ENCODE assay signal across 8 mouse cellular contexts in genomic region chr11:101143338-101144225, GRCm38 (mm10). TPM values are rescaled to one million over a fixed set of nuclear protein-coding genes. Genes with fewer than 3 reads are reported as not detected.
DNase-seq lines count a peak whose midpoint lies in the region; ATAC-seq and TF ChIP-seq lines count a peak whose summit lies in the region.

No protein-coding gene starts in this region.

- H3K4me3 ChIP-seq in forebrain, postnatal 0 days (ENCODE audit: low read depth, low read length) = peak overlapping the region; percentile 25
- peak overlapping the region; percentile 14 for H3K4me3 ChIP-seq in midbrain, embryonic 16.5 days (ENCODE audit: low read depth, low read length)

- TF ChIP-seq CTCF in forebrain, postnatal 0 days (IDR thresholded peaks at IDR 0.05; ENCODE audit: low read depth) = no peak

- no peaks in the 10 kb centered on the region for H3K27me3 ChIP-seq in forebrain, postnatal 0 days (ENCODE audit: insufficient read depth, low read length)
- H3K27me3 ChIP-seq in midbrain, embryonic 16.5 days (ENCODE audit: control insufficient read depth, insufficient read depth, low read depth, low read length) = no peaks in the 10 kb centered on the region

- H3K4me1 ChIP-seq in forebrain, postnatal 0 days (ENCODE audit: insufficient read depth) = peaks cover 2% of the 10 kb centered on the region; the same call in 1 of the 2 replicates
- H3K4me1 ChIP-seq in midbrain, embryonic 16.5 days (ENCODE audit: control insufficient read depth, insufficient read depth, low read length) = peaks cover 16% of the 10 kb centered on the region

- ATAC-seq in forebrain, postnatal 0 days = peak; percentile 64
- ATAC-seq in midbrain, embryonic 16.5 days = peak; percentile 76; the same call in 1 of the 2 replicates

- no peaks in the 10 kb centered on the region for H3K36me3 ChIP-seq in forebrain, postnatal 0 days (ENCODE audit: insufficient read depth)
- H3K36me3 ChIP-seq in midbrain, embryonic 16.5 days (ENCODE audit: control insufficient read depth, insufficient read depth, low read length) = no peaks in the 10 kb centered on the region

- H3K4me2 ChIP-seq in forebrain, postnatal 0 days (ENCODE audit: low read depth) = peak overlapping the region; percentile 50
- H3K4me2 ChIP-seq in midbrain, embryonic 16.5 days (ENCODE audit: low read length) = peak overlapping the region; percentile 44

- peak overlapping the region; percentile 42 for H3K9ac ChIP-seq in forebrain, postnatal 0 days
- H3K9ac ChIP-seq in midbrain, embryonic 16.5 days (ENCODE audit: low read depth, low read length) = peak overlapping the region; percentile 0; the same call in 1 of the 2 replicates

- intact Hi-C loops in left cerebral cortex, postnatal 10 days (cut with DNase I) = no loop called here

- DNase-seq in right cerebral cortex, adult 18-20 months = peak; percentile 68
- DNase-seq in right cerebral cortex, postnatal 25 days = no peak
- peak; percentile 46 for DNase-seq in cerebellum, adult 8-10 months
- DNase-seq in forebrain, postnatal 0 days = peak; percentile 69
- DNase-seq in kidney, postnatal 10 days = peak; percentile 67
- DNase-seq in thymus, postnatal 14 days = peak; percentile 63
- no peak for DNase-seq in left cerebral cortex, postnatal 10 days (ENCODE audit: extremely low spot score in 1 of 2, low spot score in 2 of 2)

- H3K27ac ChIP-seq in forebrain, postnatal 0 days (ENCODE audit: low read depth, low read length) = peak overlapping the region; percentile 50; the same call in 1 of the 2 replicates
- H3K27ac ChIP-seq in midbrain, embryonic 16.5 days (ENCODE audit: low read length) = peak overlapping the region; percentile 61

- no peaks in the 10 kb centered on the region for H3K9me3 ChIP-seq in forebrain, postnatal 0 days (ENCODE audit: low read length)
- H3K9me3 ChIP-seq in midbrain, embryonic 16.5 days (replicated peaks; ENCODE audit: control insufficient read depth, low read length, poor library complexity, severe bottlenecking) = no peaks in the 10 kb centered on the region

- 18% methylated on average over 17 of the region's 19 CpGs for WGBS in forebrain, postnatal 0 days
- 19% methylated on average over 18 of the region's 19 CpGs for WGBS in midbrain, embryonic 16.5 days

RNA-seq across cellular contexts. Expression of gene Tubg2, which starts 12.1 kb away (rescaled TPM):
- 23.2 and 28.6 TPM in 2 replicates for total RNA-seq in forebrain, postnatal 0 days (2014; rRNA removed)
- polyA plus RNA-seq in forebrain, postnatal 0 days (2015; fragmentation: Nextera tagmentation; extraction: Ambion mirVana) = 59.9 and 69.7 TPM in 2 replicates
- polyA plus RNA-seq in midbrain, embryonic 16.5 days (2015; fragmentation: Nextera tagmentation; extraction: Ambion mirVana) = 62.9 and 71.4 TPM in 2 replicates
- total RNA-seq in left cerebral cortex, postnatal 10 days (2021) = 10 to 100 TPM; 46.6 to 48.8 TPM

RNA-seq across cellular contexts. Expression of gene Tubg1, which starts 23.8 kb away (rescaled TPM):
- 35.6 and 43.1 TPM in 2 replicates for total RNA-seq in forebrain, postnatal 0 days (2014; rRNA removed)
- polyA plus RNA-seq in forebrain, postnatal 0 days (2015; fragmentation: Nextera tagmentation; extraction: Ambion mirVana) = 64.8 and 66.6 TPM in 2 replicates
- polyA plus RNA-seq in midbrain, embryonic 16.5 days (2015; fragmentation: Nextera tagmentation; extraction: Ambion mirVana) = 72.6 and 75.0 TPM in 2 replicates
- 10 to 100 TPM; 45.6 to 49.6 TPM for total RNA-seq in left cerebral cortex, postnatal 10 days (2021)

RNA-seq across cellular contexts. Expression of gene Retreg3, which starts 23.9 kb away (rescaled TPM):
- 53.3 and 59.0 TPM in 2 replicates for total RNA-seq in forebrain, postnatal 0 days (2014; rRNA removed)
- polyA plus RNA-seq in forebrain, postnatal 0 days (2015; fragmentation: Nextera tagmentation; extraction: Ambion mirVana) = 21.0 and 23.2 TPM in 2 replicates
- 24.4 and 25.4 TPM in 2 replicates for polyA plus RNA-seq in midbrain, embryonic 16.5 days (2015; fragmentation: Nextera tagmentation; extraction: Ambion mirVana)
- 10 to 100 TPM; 54.5 to 55.0 TPM for total RNA-seq in left cerebral cortex, postnatal 10 days (2021)

RNA-seq across cellular contexts. Expression of gene Cntnap1, which starts 26.7 kb away (rescaled TPM):
- total RNA-seq in forebrain, postnatal 0 days (2014; rRNA removed) = 3.0 and 3.5 TPM in 2 replicates
- polyA plus RNA-seq in forebrain, postnatal 0 days (2015; fragmentation: Nextera tagmentation; extraction: Ambion mirVana) = 0.35 and 1.1 TPM in 2 replicates
- polyA plus RNA-seq in midbrain, embryonic 16.5 days (2015; fragmentation: Nextera tagmentation; extraction: Ambion mirVana) = 4.2 and 4.7 TPM in 2 replicates
- total RNA-seq in left cerebral cortex, postnatal 10 days (2021) = 10 to 100 TPM; 44.2 to 54.1 TPM

RNA-seq across cellular contexts. Expression of gene Plekhh3, which starts 27.6 kb away (rescaled TPM):
- 9.2 and 10.2 TPM in 2 replicates for total RNA-seq in forebrain, postnatal 0 days (2014; rRNA removed)
- polyA plus RNA-seq in forebrain, postnatal 0 days (2015; fragmentation: Nextera tagmentation; extraction: Ambion mirVana) = 4.9 and 5.3 TPM in 2 replicates
- 6.5 and 7.6 TPM in 2 replicates for polyA plus RNA-seq in midbrain, embryonic 16.5 days (2015; fragmentation: Nextera tagmentation; extraction: Ambion mirVana)
- total RNA-seq in left cerebral cortex, postnatal 10 days (2021) = 1 to 10 TPM; 5.9 to 8.0 TPM

Comparison
In these comparisons a context has a peak if more than half of its experiments do, and no peak if none do; other contexts are left out.
1. DNase-seq: peak in right cerebral cortex, adult 18-20 months (single experiment), cerebellum, adult 8-10 months (single experiment), forebrain, postnatal 0 days (single experiment), kidney, postnatal 10 days (single experiment) and thymus, postnatal 14 days (single experiment); none in right cerebral cortex, postnatal 25 days (single experiment) and left cerebral cortex, postnatal 10 days (0 of 2).